Mouse (Mus musculus) hindbrain, embryonic 14.5 days (tissue): Measurements from ENCODE around the gene Cyren. TPM values are rescaled to one million over a fixed set of nuclear protein-coding genes. Genes with fewer than 3 reads are reported as not detected.

ENCODE experiments used
- ATAC-seq: fragments of 200-750 bp; cut with Nextera tagmentation; 2 replicates; pipeline ENCODE4 v1.8.0; 2017; ENCODE audit warnings: moderate number of reproducible peaks, mild to moderate bottlenecking, moderate TSS enrichment, moderate library complexity; ENCODE audit not compliant: low FRiP score
- DNase-seq: peaks from one replicate; pipeline ENCODE4 v3.0.0-alpha.2; 2015; ENCODE audit warnings: low spot score
- H3K27ac ChIP-seq: fragments of 300-500 bp; sonication (generic); 2 replicates; pipeline ENCODE4 v1.5.1; 2014; ENCODE audit warnings: mild to moderate bottlenecking, moderate library complexity
- H3K27me3 ChIP-seq: fragments of 300-500 bp; sonication (generic); 2 replicates; pipeline ENCODE4 v1.6.1; 2014; ENCODE audit warnings: mild to moderate bottlenecking, low read length, mixed read lengths; ENCODE audit not compliant: control insufficient read depth, insufficient read depth
- H3K36me3 ChIP-seq: fragments of 300-500 bp; sonication (generic); replicated peaks from 2 replicates; pipeline ENCODE4 v1.6.1; 2014; ENCODE audit not compliant: control insufficient read depth, insufficient read depth
- H3K4me1 ChIP-seq: fragments of 300-500 bp; sonication (generic); replicated peaks from 2 replicates; pipeline ENCODE4 v1.6.1; 2014; ENCODE audit warnings: antibody characterized with exemption, low read length, mixed read lengths; ENCODE audit not compliant: control insufficient read depth, insufficient read depth
- H3K4me2 ChIP-seq: fragments of 300-500 bp; sonication (generic); replicated peaks from 2 replicates; pipeline ENCODE4 v1.6.1; 2014; ENCODE audit warnings: mild to moderate bottlenecking, moderate library complexity
- H3K4me3 ChIP-seq: fragments of 300-500 bp; sonication (generic); replicated peaks from 2 replicates; pipeline ENCODE4 v1.5.1; 2014; ENCODE audit warnings: mild to moderate bottlenecking, low read length
- H3K9ac ChIP-seq: fragments of 300-500 bp; sonication (generic); 2 replicates; pipeline ENCODE4 v1.6.1; 2014
- H3K9me3 ChIP-seq: fragments of 300-500 bp; sonication (generic); 2 replicates; pipeline ENCODE4 v1.6.1; 2016; ENCODE audit warnings: low read length; ENCODE audit not compliant: control insufficient read depth
- WGBS: fragments of 180-500 bp; shearing (Covaris S2); extraction: QIAGEN DNeasy Blood & Tissue Kit; methylation state at CpG from one replicate; pipeline ENCODE4 v1.1.7; 2014; 5-methylcytosine and 5-hydroxymethylcytosine counted together
- polyA plus RNA-seq: library from polyadenylated mRNA; unstranded; fragments of >200 nt; fragmentation: Nextera tagmentation; extraction: Ambion mirVana; gene quantifications from 2 replicates; pipeline ENCODE4 v1.2.1, GENCODE M21; 2014

Gene Cyren
- polyA plus RNA-seq, 1 experiment from 2014 or later, result 7.4 TPM

DNA sequence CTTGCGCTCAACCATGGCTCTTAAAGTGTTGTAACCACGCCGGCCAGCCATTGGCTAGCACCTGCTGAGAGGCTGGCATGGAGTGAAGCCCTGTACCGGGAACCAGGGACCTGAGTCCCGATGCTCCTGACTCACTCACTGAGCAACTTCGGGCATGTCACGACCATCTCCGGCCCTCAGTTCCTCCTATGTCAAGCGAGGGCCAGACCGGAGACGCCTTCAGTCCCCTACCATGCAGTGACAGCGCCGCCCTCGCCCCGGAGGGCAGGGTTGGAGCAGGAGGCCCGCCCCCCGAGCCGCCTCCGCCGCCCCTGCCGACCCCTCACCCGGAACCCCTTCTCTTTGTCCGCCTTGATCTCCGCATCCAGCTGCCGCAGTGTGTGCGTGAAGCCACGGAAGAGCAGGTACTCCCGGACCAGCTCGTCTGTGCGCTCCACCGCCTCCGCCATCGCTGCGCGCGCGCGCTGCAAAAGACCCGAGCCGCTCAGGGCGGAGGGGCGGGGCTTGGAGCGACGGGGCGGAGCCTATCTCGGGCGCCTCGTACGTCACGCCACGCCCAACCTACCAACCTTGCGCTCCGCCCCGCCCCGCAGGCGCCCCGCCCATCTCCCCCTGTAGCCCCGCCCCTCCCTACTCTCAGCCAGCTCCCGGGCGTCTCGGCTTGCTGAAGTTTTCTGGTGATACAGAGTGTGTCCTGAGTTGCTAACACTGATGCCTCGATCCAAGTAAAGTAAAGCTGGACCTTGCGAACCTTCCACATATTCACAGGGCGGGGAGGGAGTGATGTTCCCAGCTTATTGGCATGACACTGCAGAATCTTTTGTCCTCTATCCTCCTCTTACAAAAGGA lies 32.7 kb upstream of the Cyren start, which contains the start of gene Wdr91:
Gene Wdr91, minus strand, starts transcription at position 506 of the 849 bp plus-strand sequence.
- peak within 1 kb of the TSS; percentile 66 for H3K4me2 ChIP-seq
- peaks cover 19% of the 10 kb centered on the region for H3K36me3 ChIP-seq
- peak; percentile 96 for DNase-seq
- peak within 1 kb of the TSS; percentile 76 for H3K9ac ChIP-seq
- peak; percentile 94 for ATAC-seq
- H3K27me3 ChIP-seq, result no peaks in the 10 kb centered on the region
- under 1% methylated on average over 64 of the region's 64 CpGs for whole genome bisulfite sequencing
- peak within 1 kb of the TSS; percentile 89 for H3K27ac ChIP-seq
- peak within 1 kb of the TSS; percentile 71 for H3K4me3 ChIP-seq
- H3K4me1 ChIP-seq, result peaks cover 9% of the 10 kb centered on the region; the same call in 1 of the 2 replicates
- H3K9me3 ChIP-seq, result no peaks in the 10 kb centered on the region

GRCm38 (mm10) chr6:34909631-34910345 lies 31.9 kb upstream of the Cyren start:
- Histone ChIP-seq H3K4me1 (peaks cover 9% of the 10 kb centered on the region; the same call in 1 of the 2 replicates), H3K27ac (peak overlapping the region; percentile 89), H3K36me3 (peaks cover 27% of the 10 kb centered on the region), H3K9ac (peak overlapping the region; percentile 76), H3K9me3 (no peaks in the 10 kb centered on the region), H3K4me2 (peak overlapping the region; percentile 66), H3K27me3 (no peaks in the 10 kb centered on the region), H3K4me3 (peak overlapping the region; percentile 71)
- WGBS, result 47% methylated on average over 8 of the region's 8 CpGs
- no peak for ATAC-seq
- no peak for DNase-seq

- Histone ChIP-seq H3K9ac (no peak overlapping the region), H3K27ac (no peak overlapping the region), H3K27me3 (no peaks in the 10 kb centered on the region), H3K4me2 (no peak overlapping the region), H3K9me3 (no peaks in the 10 kb centered on the region), H3K36me3 (peaks cover 46% of the 10 kb centered on the region), H3K4me3 (no peak overlapping the region), H3K4me1 (peaks cover 9% of the 10 kb centered on the region; the same call in 1 of the 2 replicates)
- DNase-seq (no peak), ATAC-seq (no peak)
- WGBS, result 90% methylated on average over 18 of the region's 18 CpGs
Observed at GRCm38 (mm10) chr6:34907696-34908260, 29.9 kb upstream of the Cyren start.

DNA sequence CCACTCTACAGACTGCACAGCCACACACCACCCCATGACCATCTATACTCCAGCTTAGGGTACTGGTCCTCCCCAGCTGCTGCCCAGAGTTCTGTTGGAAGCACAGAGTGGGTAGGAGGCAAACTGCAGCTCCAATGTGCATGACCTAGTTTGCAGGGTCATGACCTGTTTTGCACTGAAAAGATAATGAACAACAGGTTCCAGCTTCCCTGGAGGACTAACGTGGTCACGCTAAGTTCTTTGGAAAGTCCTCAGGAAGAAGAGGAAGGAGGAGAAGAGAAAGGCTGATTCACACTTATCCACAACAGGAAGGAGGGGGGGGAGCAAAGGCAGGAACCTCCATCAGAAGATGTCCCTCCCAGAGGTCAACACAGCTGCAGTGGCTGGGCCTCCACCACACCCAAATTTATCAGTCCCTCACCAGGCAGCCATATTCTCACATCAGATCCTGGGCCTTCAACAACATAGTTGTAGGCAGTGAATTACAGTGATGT lies 29.3 kb upstream of the Cyren start:
- 49% methylated on average over 2 of the region's 2 CpGs for WGBS
- no peak overlapping the region for H3K4me2 ChIP-seq
- H3K36me3 ChIP-seq, result peaks cover 52% of the 10 kb centered on the region
- no peaks in the 10 kb centered on the region for H3K9me3 ChIP-seq
- ATAC-seq (no peak), DNase-seq (no peak)
- H3K27ac ChIP-seq, result no peak overlapping the region
- no peak overlapping the region for H3K4me3 ChIP-seq
- H3K4me1 ChIP-seq, result peaks cover 10% of the 10 kb centered on the region; the same call in 1 of the 2 replicates
- no peak overlapping the region for H3K9ac ChIP-seq
- H3K27me3 ChIP-seq, result no peaks in the 10 kb centered on the region

DNA sequence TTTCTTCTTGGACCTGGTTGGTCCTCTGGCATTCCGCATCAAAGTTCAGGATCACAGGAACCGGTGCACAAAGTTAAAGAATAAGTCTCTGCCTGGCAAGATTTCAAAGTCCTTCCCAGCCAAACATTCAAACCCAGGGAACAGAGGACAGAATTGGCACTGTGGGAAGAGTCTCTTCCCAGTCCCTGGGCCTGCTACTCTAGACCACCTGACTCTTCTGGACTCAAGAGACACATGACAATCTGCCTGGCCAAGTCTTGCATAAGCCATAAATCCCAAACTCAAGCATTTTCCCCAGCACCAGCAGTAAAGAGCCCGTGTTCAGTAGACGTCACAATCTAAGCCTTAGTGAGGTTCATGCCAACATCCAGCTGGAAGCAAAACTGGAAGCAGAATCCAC lies 28.8 kb upstream of the Cyren start:
- Histone ChIP-seq H3K27me3 (no peaks in the 10 kb centered on the region), H3K4me3 (no peak overlapping the region), H3K9me3 (no peaks in the 10 kb centered on the region), H3K36me3 (peaks cover 57% of the 10 kb centered on the region), H3K4me2 (no peak overlapping the region), H3K27ac (no peak overlapping the region), H3K4me1 (peaks cover 12% of the 10 kb centered on the region; the same call in 1 of the 2 replicates), H3K9ac (no peak overlapping the region)
- DNase-seq (no peak), ATAC-seq (no peak)
- WGBS, result 94% methylated on average over 4 of the region's 4 CpGs

DNA sequence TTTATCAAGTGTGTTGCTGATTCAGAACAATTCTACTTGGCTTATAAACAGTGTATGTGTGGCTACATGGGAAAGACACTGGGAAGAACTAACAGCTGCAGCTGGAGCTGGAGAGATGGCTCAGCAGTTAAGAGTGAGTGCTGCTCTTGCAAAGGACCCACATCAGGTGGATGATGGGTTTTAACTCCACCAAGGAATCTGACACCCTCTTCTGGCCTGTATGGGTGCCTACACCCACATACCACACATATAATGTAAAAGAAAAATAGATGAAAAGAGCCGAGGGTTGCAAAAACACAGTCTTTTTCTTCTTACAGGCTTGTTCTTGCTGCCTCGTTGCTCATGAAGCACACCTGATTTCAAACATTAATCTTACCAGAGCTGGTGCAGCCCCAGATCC lies 28.3 kb upstream of the Cyren start:
- DNase-seq (no peak), ATAC-seq (no peak)
- Histone ChIP-seq H3K27ac (no peak overlapping the region), H3K9ac (no peak overlapping the region), H3K4me1 (peaks cover 12% of the 10 kb centered on the region; the same call in 1 of the 2 replicates), H3K27me3 (no peaks in the 10 kb centered on the region), H3K4me2 (no peak overlapping the region), H3K9me3 (no peaks in the 10 kb centered on the region), H3K4me3 (no peak overlapping the region), H3K36me3 (peaks cover 61% of the 10 kb centered on the region)
- WGBS, result 88% methylated on average over 2 of the region's 2 CpGs

DNA sequence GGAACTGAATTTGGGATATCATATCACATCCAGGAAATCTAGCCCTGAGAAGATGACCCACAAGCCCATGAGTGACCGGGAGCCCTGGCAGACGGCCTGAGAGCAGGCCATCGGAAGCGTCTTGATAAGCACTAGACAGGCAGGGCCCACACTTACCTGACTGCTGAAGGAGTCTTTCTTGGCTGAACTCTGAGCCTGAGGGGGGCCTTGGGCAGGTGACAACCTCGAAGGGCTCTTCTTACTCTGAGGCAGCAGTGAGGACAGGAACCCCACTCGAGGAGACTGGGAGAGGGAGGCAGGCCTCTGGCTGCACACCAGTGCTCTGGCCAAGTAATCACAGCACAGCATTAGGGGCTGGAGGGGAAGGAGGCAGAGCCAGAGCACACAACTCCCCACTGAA lies 26.5 kb upstream of the Cyren start:
- Histone ChIP-seq H3K4me3 (no peak overlapping the region), H3K9me3 (no peaks in the 10 kb centered on the region), H3K9ac (no peak overlapping the region), H3K36me3 (peaks cover 67% of the 10 kb centered on the region), H3K27ac (no peak overlapping the region), H3K4me2 (no peak overlapping the region), H3K4me1 (peaks cover 5% of the 10 kb centered on the region; the same call in 1 of the 2 replicates), H3K27me3 (no peaks in the 10 kb centered on the region)
- WGBS, result 96% methylated on average over 6 of the region's 6 CpGs
- DNase-seq, result no peak
- no peak for ATAC-seq

DNA sequence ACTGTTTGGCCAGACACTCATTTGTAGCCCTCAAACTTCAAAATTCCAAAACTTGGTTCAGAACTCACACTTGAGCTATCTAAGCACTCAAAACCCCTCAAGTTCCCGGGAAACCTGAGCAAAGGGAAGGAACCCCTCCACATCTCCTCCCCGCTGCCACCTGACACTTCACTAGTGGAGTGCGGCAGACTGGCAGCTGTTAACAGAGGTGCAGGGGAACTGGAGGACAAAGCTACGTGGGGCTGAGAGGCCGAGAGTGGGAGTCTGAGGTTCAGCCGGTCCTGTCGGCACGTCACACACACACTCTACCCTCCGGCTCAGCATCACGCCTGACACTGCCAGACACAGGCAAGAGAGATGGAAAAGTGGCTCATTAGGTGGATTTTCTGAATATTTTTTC lies 26.0 kb upstream of the Cyren start:
- 0 out of 2 replicates have a peak, but pooled peaks cover 2% of the 10 kb centered on the region for H3K4me1 ChIP-seq
- H3K4me2 ChIP-seq, result no peak overlapping the region
- no peak for DNase-seq
- ATAC-seq, result no peak
- no peaks in the 10 kb centered on the region for H3K9me3 ChIP-seq
- no peak overlapping the region for H3K27ac ChIP-seq
- no peak overlapping the region for H3K9ac ChIP-seq
- H3K4me3 ChIP-seq, result no peak overlapping the region
- WGBS, result 92% methylated on average over 10 of the region's 10 CpGs
- no peaks in the 10 kb centered on the region for H3K27me3 ChIP-seq
- peaks cover 72% of the 10 kb centered on the region for H3K36me3 ChIP-seq

GRCm38 (mm10) chr6:34903441-34903840 lies 25.6 kb upstream of the Cyren start:
- H3K4me3 ChIP-seq, result no peak overlapping the region
- ATAC-seq, result no peak
- no peaks in the 10 kb centered on the region for H3K27me3 ChIP-seq
- H3K4me2 ChIP-seq, result no peak overlapping the region
- WGBS, result 86% methylated on average over 5 of the region's 5 CpGs
- H3K36me3 ChIP-seq, result peaks cover 74% of the 10 kb centered on the region
- H3K9ac ChIP-seq, result no peak overlapping the region
- H3K9me3 ChIP-seq, result no peaks in the 10 kb centered on the region
- H3K4me1 ChIP-seq, result 0 out of 2 replicates have a peak, but pooled peaks cover 2% of the 10 kb centered on the region
- DNase-seq, result no peak
- H3K27ac ChIP-seq, result no peak overlapping the region
